Mouse (Mus musculus) ES-Bruce4 (cell line): ENCODE data around the gene Dock9.

ENCODE experiments used
- CTCF ChIP-seq: IDR thresholded peaks from one replicate; pipeline ENCODE4 v1.8.1; 2011; ENCODE audit warnings: low read depth, low read length
- EP300 ChIP-seq: IDR thresholded peaks from 2 replicates; pipeline ENCODE4 v1.6.1; 2011; ENCODE audit warnings: low read depth, low read length; ENCODE audit not compliant: insufficient read depth

- TF ChIP-seq CTCF (peak; percentile 95), EP300 (no peak)
Observed at GRCm38 (mm10) chr14:121589097-121589725, 208.4 kb downstream of the Dock9 start.
